Mouse (Mus musculus) neural tube, embryonic 12.5 days (tissue): ENCODE measurements at regions not wholly inside any gene's neighbourhood (a gene's known extent, or its start where the extent isn't known, plus 50 kb on each side); places are given as distances from the start of the nearest gene placed in this dataset.

Experiments
- ATAC-seq: fragments of 200-750 bp; cut with Nextera tagmentation; 2 replicates; pipeline ENCODE4 v1.8.0; 2017; ENCODE audit warnings: low read depth, mild to moderate bottlenecking, moderate TSS enrichment, moderate library complexity; ENCODE audit not compliant: low FRiP score
- H3K27ac ChIP-seq: fragments of 300-500 bp; sonication (generic); 2 replicates; pipeline ENCODE4 v1.5.1; 2016
- H3K27me3 ChIP-seq: fragments of 300-500 bp; sonication (generic); replicated peaks from 2 replicates; pipeline ENCODE4 v1.6.1; 2016; ENCODE audit warnings: mild to moderate bottlenecking
- H3K36me3 ChIP-seq: fragments of 300-500 bp; sonication (generic); 2 replicates; pipeline ENCODE4 v1.6.1; 2016; ENCODE audit warnings: mild to moderate bottlenecking
- H3K4me1 ChIP-seq: fragments of 300-500 bp; sonication (generic); 2 replicates; pipeline ENCODE4 v1.6.1; 2016
- H3K4me2 ChIP-seq: fragments of 300-500 bp; sonication (generic); replicated peaks from 2 replicates; pipeline ENCODE4 v1.6.1; 2016; ENCODE audit warnings: mild to moderate bottlenecking
- H3K4me3 ChIP-seq: fragments of 300-500 bp; sonication (generic); 2 replicates; pipeline ENCODE4 v1.5.1; 2016
- H3K9ac ChIP-seq: fragments of 300-500 bp; sonication (generic); 2 replicates; pipeline ENCODE4 v1.6.1; 2016; ENCODE audit warnings: mild to moderate bottlenecking
- H3K9me3 ChIP-seq: fragments of 300-500 bp; sonication (generic); 2 replicates; pipeline ENCODE4 v1.6.1; 2016; ENCODE audit warnings: mild to moderate bottlenecking
- WGBS: fragments of 180-500 bp; shearing (Covaris S2); methylation state at CpG from one replicate; pipeline ENCODE4 v1.1.7; 2016; 5-methylcytosine and 5-hydroxymethylcytosine counted together

DNA sequence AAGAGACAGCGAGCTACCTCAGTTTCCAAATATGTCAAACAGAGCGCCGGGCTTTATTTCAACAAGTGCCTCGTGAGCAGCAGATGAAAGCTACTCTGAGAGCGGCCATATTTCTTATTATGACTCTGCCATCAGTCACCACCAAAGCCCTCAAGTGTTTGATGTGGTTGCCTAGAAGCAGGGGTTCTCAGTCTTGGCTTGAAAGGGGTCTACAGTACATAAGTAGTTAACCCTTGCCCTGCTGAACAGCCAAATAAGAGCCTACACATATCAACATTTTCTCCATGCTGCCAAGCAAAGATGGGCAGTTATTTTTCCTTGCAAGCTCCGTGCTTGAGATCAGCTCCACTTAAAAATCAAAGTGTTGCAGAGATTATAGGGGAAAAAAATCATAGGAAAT, 788.8 kb downstream of the Nr2f2 start:
- H3K9ac ChIP-seq, result no peak overlapping the region
- no peaks in the 10 kb centered on the region for H3K36me3 ChIP-seq
- WGBS, result 53% methylated on average over 6 of the region's 6 CpGs
- H3K4me2 ChIP-seq, result no peak overlapping the region
- H3K27ac ChIP-seq, result no peak overlapping the region
- 0 out of 2 replicates have a peak, but pooled peaks cover 9% of the 10 kb centered on the region for H3K4me1 ChIP-seq
- no peak overlapping the region for H3K4me3 ChIP-seq
- no peak for ATAC-seq
- no peaks in the 10 kb centered on the region for H3K27me3 ChIP-seq
- no peaks in the 10 kb centered on the region for H3K9me3 ChIP-seq

GRCm38 (mm10) chr7:69576596-69576995, 789.9 kb downstream of the Nr2f2 start:
- Histone ChIP-seq H3K9ac (no peak overlapping the region), H3K4me3 (no peak overlapping the region), H3K36me3 (no peaks in the 10 kb centered on the region), H3K4me1 (0 out of 2 replicates have a peak, but pooled peaks cover 9% of the 10 kb centered on the region), H3K4me2 (no peak overlapping the region), H3K27me3 (no peaks in the 10 kb centered on the region), H3K27ac (no peak overlapping the region), H3K9me3 (no peaks in the 10 kb centered on the region)
- 87% methylated on average over 6 of the region's 6 CpGs for whole genome bisulfite sequencing
- ATAC-seq, result no peak

DNA sequence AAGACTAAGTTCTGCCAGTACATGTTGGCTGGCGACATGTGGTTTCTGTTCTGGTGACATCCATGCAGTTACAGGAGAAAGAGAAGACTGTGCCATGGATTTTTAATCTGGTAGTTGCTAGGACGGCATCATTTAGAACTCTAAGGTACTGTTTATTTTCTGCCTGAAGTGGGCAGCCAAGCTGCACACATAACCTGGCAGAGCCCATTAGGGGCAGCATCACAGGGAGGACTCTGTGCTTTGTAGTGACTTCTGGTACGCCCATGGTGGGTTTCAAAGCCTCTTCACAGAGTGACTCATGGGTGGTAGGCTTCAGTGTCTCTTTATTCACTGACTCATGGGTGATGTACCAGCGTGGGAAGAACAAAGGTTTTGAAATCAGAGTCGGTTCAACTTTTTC, 792.8 kb downstream of the Nr2f2 start:
- no peaks in the 10 kb centered on the region for H3K36me3 ChIP-seq
- WGBS, result 79% methylated on average over 5 of the region's 5 CpGs
- H3K4me3 ChIP-seq, result no peak overlapping the region
- no peaks in the 10 kb centered on the region for H3K9me3 ChIP-seq
- H3K27ac ChIP-seq, result no peak overlapping the region
- H3K4me2 ChIP-seq, result no peak overlapping the region
- no peaks in the 10 kb centered on the region for H3K27me3 ChIP-seq
- ATAC-seq, result no peak
- H3K4me1 ChIP-seq, result no peaks in the 10 kb centered on the region
- H3K9ac ChIP-seq, result no peak overlapping the region

- Histone ChIP-seq H3K36me3 (no peaks in the 10 kb centered on the region), H3K9me3 (no peaks in the 10 kb centered on the region), H3K9ac (no peak overlapping the region), H3K4me1 (no peaks in the 10 kb centered on the region), H3K27ac (no peak overlapping the region), H3K4me2 (no peak overlapping the region), H3K4me3 (no peak overlapping the region), H3K27me3 (no peaks in the 10 kb centered on the region)
- 61% methylated on average over 7 of the region's 7 CpGs for WGBS
- ATAC-seq, result peak; percentile 68
Measured at GRCm38 (mm10) chr7:69572626-69573394, 793.7 kb downstream of the Nr2f2 start.

- Histone ChIP-seq H3K4me2 (no peak overlapping the region), H3K4me3 (no peak overlapping the region), H3K4me1 (no peaks in the 10 kb centered on the region), H3K27ac (no peak overlapping the region), H3K9ac (no peak overlapping the region), H3K9me3 (no peaks in the 10 kb centered on the region), H3K36me3 (no peaks in the 10 kb centered on the region), H3K27me3 (no peaks in the 10 kb centered on the region)
- no peak for ATAC-seq
- WGBS, result 85% methylated on average over 4 of the region's 4 CpGs
Measured at GRCm38 (mm10) chr7:69566949-69567348, 799.6 kb downstream of the Nr2f2 start.

GRCm38 (mm10) chr7:69564432-69564831, 802.1 kb downstream of the Nr2f2 start:
- H3K9ac ChIP-seq, result no peak overlapping the region
- no peak overlapping the region for H3K4me3 ChIP-seq
- H3K27ac ChIP-seq, result no peak overlapping the region
- H3K4me2 ChIP-seq, result no peak overlapping the region
- WGBS, result 85% methylated on average over 2 of the region's 2 CpGs
- no peaks in the 10 kb centered on the region for H3K4me1 ChIP-seq
- H3K27me3 ChIP-seq, result no peaks in the 10 kb centered on the region
- ATAC-seq, result no peak
- no peaks in the 10 kb centered on the region for H3K9me3 ChIP-seq
- H3K36me3 ChIP-seq, result no peaks in the 10 kb centered on the region

DNA sequence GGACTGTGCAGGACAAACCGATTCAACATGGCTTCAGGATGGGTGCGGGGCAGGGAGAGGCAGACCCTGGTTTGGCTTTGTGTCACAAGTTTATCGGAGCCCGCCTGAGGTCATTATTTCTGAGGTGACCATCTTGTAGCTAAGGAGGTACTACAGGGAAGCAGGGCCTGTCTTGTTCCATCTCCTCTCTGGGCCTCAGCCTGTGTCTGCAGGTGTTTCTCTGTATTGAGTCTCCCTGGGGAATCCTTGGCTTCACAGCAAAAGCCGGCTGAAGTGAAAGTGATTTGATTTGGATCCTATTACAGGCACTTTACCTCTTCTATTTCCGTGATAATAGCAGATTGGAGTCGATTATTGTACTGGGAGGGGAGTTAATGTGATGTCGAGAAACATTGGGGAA, 805.7 kb upstream of the Arrdc4 start:
- WGBS, result 67% methylated on average over 8 of the region's 8 CpGs
- ATAC-seq, result no peak
- no peaks in the 10 kb centered on the region for H3K9me3 ChIP-seq
- H3K4me1 ChIP-seq, result no peaks in the 10 kb centered on the region
- H3K36me3 ChIP-seq, result no peaks in the 10 kb centered on the region
- H3K9ac ChIP-seq, result no peak overlapping the region
- no peak overlapping the region for H3K27ac ChIP-seq
- no peak overlapping the region for H3K4me2 ChIP-seq
- no peaks in the 10 kb centered on the region for H3K27me3 ChIP-seq
- no peak overlapping the region for H3K4me3 ChIP-seq

DNA sequence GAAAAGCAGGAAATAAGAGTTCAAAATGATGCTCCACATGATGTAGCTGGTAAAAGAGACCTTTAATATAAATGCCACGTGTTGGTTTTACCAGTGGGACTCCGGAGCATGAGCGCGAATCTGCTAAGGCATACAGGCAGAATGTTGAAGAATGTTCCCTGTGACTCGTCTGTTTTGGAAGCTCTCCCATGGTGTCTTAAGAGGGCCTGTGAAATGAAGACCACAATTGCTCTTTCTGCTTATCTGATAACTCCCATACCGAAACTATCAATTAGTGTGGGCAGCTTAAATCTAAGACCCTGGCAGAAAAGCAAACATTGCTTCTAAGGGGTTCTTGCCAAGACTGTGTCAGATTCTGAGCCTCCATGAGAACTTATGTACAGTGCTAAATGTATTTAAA, 804.9 kb upstream of the Arrdc4 start:
- no peak overlapping the region for H3K27ac ChIP-seq
- H3K27me3 ChIP-seq, result no peaks in the 10 kb centered on the region
- no peaks in the 10 kb centered on the region for H3K36me3 ChIP-seq
- H3K4me2 ChIP-seq, result no peak overlapping the region
- no peak for ATAC-seq
- H3K4me3 ChIP-seq, result no peak overlapping the region
- H3K4me1 ChIP-seq, result no peaks in the 10 kb centered on the region
- no peaks in the 10 kb centered on the region for H3K9me3 ChIP-seq
- H3K9ac ChIP-seq, result no peak overlapping the region
- 83% methylated on average over 6 of the region's 6 CpGs for WGBS

- Histone ChIP-seq H3K9me3 (no peaks in the 10 kb centered on the region), H3K4me2 (no peak overlapping the region), H3K27ac (no peak overlapping the region), H3K27me3 (no peaks in the 10 kb centered on the region), H3K4me3 (no peak overlapping the region), H3K9ac (no peak overlapping the region), H3K36me3 (no peaks in the 10 kb centered on the region), H3K4me1 (no peaks in the 10 kb centered on the region)
- 82% methylated on average over 1 of the region's 1 CpGs for WGBS
- ATAC-seq, result no peak
Measured at GRCm38 (mm10) chr7:69536072-69536471, 787.0 kb upstream of the Arrdc4 start.

DNA sequence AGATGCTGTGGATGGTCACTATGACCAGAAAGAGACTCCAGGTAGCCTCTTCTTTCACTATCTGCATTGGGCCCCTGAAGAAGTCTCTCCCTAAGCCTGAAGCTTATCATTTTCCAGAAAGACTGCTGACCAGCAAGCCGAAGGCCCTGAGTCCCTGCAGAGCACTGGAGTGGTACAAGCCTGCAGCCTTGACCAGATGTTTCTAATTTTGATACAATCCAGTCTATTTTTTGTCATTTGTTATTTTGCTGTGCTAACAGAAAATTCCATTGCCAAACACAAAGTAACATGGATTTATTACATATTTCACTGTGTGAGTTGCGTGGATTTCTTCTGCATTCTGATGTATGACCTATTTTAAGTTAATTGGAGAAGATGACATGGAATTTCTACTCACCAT, 764.9 kb upstream of the Arrdc4 start:
- H3K36me3 ChIP-seq, result no peaks in the 10 kb centered on the region
- no peak overlapping the region for H3K4me3 ChIP-seq
- no peaks in the 10 kb centered on the region for H3K4me1 ChIP-seq
- H3K4me2 ChIP-seq, result no peak overlapping the region
- 80% methylated on average over 2 of the region's 2 CpGs for WGBS
- no peaks in the 10 kb centered on the region for H3K27me3 ChIP-seq
- no peak overlapping the region for H3K9ac ChIP-seq
- no peak for ATAC-seq
- no peaks in the 10 kb centered on the region for H3K9me3 ChIP-seq
- no peak overlapping the region for H3K27ac ChIP-seq

- 78% methylated on average over 8 of the region's 8 CpGs for WGBS
- no peaks in the 10 kb centered on the region for H3K36me3 ChIP-seq
- H3K4me2 ChIP-seq, result no peak overlapping the region
- no peak overlapping the region for H3K9ac ChIP-seq
- no peak overlapping the region for H3K4me3 ChIP-seq
- no peak for ATAC-seq
- H3K27ac ChIP-seq, result no peak overlapping the region
- H3K9me3 ChIP-seq, result no peaks in the 10 kb centered on the region
- no peaks in the 10 kb centered on the region for H3K4me1 ChIP-seq
- H3K27me3 ChIP-seq, result no peaks in the 10 kb centered on the region
Measured at GRCm38 (mm10) chr7:69510389-69510788, 761.3 kb upstream of the Arrdc4 start.

- H3K4me2 ChIP-seq, result peak overlapping the region; percentile 35
- no peak overlapping the region for H3K9ac ChIP-seq
- WGBS, result 41% methylated on average over 18 of the region's 18 CpGs
- H3K36me3 ChIP-seq, result no peaks in the 10 kb centered on the region
- H3K9me3 ChIP-seq, result no peaks in the 10 kb centered on the region
- ATAC-seq, result no peak
- 0 out of 2 replicates have a peak, but pooled peaks cover 3% of the 10 kb centered on the region for H3K27me3 ChIP-seq
- H3K4me3 ChIP-seq, result no peak overlapping the region
- peaks cover 5% of the 10 kb centered on the region; the same call in 1 of the 2 replicates for H3K4me1 ChIP-seq
- no peak overlapping the region for H3K27ac ChIP-seq
Measured at GRCm38 (mm10) chr7:69493062-69493930, 744.3 kb upstream of the Arrdc4 start.
